Mouse (Mus musculus): ENCODE measurements at regions not wholly inside any gene's neighbourhood (a gene's known extent, or its start where the extent isn't known, plus 50 kb on each side); places are given as distances from the start of the nearest gene placed in this dataset.

DNA sequence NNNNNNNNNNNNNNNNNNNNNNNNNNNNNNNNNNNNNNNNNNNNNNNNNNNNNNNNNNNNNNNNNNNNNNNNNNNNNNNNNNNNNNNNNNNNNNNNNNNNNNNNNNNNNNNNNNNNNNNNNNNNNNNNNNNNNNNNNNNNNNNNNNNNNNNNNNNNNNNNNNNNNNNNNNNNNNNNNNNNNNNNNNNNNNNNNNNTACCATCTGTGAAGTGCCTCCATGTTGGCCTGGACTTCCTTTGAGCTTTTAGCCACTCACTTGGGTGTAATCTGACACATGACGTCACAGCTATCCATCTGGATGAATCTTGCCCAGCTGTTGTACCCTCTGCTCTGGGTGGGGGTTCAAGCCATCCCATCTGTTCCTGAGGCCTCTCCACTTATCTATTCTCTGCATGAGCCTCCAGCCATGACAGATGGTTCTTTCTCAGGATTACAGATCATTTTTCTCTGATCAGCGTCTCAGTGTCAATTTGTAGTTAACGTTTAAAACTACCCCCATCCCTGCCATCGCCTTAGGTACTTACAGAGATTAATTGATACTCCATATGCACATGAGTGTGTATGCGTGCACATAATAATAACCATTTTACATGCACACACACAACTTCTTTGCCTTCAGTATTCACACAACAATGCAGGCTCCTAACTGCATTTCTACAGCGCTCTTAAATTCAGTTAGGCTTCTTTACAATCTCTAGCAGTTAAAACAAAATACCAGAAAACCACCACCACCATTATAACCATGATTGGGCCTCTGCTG, 194.0 kb upstream of the Egfl6 start:
- H3K4me3 ChIP-seq (ENCODE audit: insufficient read depth, low read length): no peak overlapping the region
- no peak overlapping the region for H3K27ac ChIP-seq (ENCODE audit: insufficient read depth, low read length)
- H3K4me1 ChIP-seq (ENCODE audit: control insufficient read depth, insufficient read depth, low read length): no peaks in the 10 kb centered on the region
- no peak for TF ChIP-seq POLR2A (IDR thresholded peaks at IDR 0.05; ENCODE audit: low read depth, low read length)
- no peak for TF ChIP-seq CTCF (IDR thresholded peaks at IDR 0.05; ENCODE audit: borderline replicate concordance, insufficient read depth, low read length)

DNA sequence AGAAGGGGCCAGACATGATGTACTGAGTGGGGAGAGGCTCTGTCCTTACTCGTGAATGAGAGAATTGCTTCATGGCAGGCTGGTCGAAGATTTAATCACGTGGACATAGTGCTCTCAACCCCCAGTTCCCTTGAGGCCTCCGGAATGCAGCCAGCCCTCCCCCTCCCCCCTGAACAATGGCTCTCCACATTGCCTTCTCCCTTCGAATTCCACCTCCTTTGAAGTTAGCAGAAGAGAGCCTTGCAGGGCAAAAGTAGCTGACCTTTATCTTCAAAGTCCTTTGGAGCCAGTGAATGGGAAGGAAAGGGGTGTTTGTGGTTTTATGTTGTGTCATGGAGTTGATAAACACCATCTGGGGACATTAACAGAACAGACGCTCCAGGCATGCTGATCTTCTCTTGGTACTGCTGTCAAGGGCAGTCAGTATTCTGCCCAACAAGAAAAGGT, 187.9 kb upstream of the Egfl6 start:
- TF ChIP-seq CTCF (IDR thresholded peaks at IDR 0.05; ENCODE audit: borderline replicate concordance, insufficient read depth, low read length) (no peak), POLR2A (IDR thresholded peaks at IDR 0.05; ENCODE audit: low read depth, low read length) (no peak)
- Histone ChIP-seq H3K4me1 (ENCODE audit: control insufficient read depth, insufficient read depth, low read length) (peaks cover 4% of the 10 kb centered on the region), H3K4me3 (ENCODE audit: insufficient read depth, low read length) (no peak overlapping the region), H3K27ac (ENCODE audit: insufficient read depth, low read length) (no peak overlapping the region)

DNA sequence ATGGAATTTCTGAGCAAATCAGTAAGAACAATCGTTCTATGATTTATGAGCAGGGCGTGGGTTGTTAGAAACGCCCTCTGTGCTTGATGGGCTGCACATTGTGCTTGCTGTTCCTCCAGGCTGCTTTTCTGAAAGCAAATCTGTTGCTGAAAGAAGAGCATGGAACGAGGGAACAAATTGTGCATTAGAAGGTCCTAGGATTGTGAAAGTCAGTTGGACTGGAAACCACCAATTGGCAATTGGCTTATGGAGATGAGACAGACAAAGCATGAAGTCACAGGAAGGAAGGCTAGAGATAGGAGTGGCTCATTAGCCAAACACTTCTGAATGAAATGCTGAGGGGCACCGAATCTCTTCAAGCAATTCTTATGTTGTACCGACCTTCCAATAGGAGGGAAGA, 181.5 kb upstream of the Egfl6 start:
- H3K4me3 ChIP-seq (ENCODE audit: insufficient read depth, low read length): no peak overlapping the region
- no peak overlapping the region for H3K27ac ChIP-seq (ENCODE audit: insufficient read depth, low read length)
- H3K4me1 ChIP-seq (ENCODE audit: control insufficient read depth, insufficient read depth, low read length): peaks cover 4% of the 10 kb centered on the region; the same call in 1 of the 2 replicates
- TF ChIP-seq POLR2A (IDR thresholded peaks at IDR 0.05; ENCODE audit: low read depth, low read length) (no peak), CTCF (IDR thresholded peaks at IDR 0.05; ENCODE audit: borderline replicate concordance, insufficient read depth, low read length) (no peak)

DNA sequence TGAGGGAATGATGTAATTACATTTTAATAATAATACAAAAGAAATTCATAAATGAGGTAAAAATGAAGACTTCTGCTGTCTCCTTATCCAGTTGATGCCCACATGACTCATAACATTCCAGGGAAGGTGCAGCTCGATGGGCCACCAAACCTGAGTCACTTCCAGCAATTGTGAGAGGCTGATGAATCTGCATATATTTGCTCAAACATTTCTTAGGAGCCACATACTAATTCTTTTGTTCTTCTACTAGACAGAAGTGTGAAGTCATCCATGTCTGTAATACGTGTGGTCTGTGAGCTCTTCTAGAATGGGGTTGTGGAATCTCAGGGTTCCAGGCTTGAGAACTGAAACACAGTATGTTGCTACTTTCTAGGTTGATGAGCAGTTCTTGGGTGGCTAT, 180.1 kb upstream of the Egfl6 start:
- TF ChIP-seq CTCF (IDR thresholded peaks at IDR 0.05; ENCODE audit: borderline replicate concordance, insufficient read depth, low read length) (no peak), POLR2A (IDR thresholded peaks at IDR 0.05; ENCODE audit: low read depth, low read length) (no peak)
- Histone ChIP-seq H3K4me1 (ENCODE audit: control insufficient read depth, insufficient read depth, low read length) (peaks cover 4% of the 10 kb centered on the region; the same call in 1 of the 2 replicates), H3K4me3 (ENCODE audit: insufficient read depth, low read length) (no peak overlapping the region), H3K27ac (ENCODE audit: insufficient read depth, low read length) (no peak overlapping the region)

DNA sequence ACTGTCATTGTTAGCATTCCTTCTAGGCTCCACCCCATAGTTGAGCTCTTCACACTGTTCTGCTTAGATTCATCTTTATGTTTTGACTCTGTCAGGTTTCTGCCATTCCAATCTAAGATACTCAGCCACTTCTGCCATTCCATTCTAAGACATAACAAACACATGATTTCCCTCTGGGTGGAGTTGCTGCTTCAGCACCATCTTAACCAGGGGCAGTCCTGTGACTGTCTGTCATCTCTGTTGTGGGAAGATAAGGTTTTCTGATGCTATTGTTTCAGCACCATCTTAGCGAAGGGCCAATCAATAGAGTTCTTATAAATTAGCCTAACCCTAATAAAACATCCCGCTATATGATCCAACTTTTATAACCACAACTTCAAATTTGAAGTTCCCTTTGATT, 176.6 kb upstream of the Egfl6 start:
- TF ChIP-seq POLR2A (IDR thresholded peaks at IDR 0.05; ENCODE audit: low read depth, low read length) (no peak), CTCF (IDR thresholded peaks at IDR 0.05; ENCODE audit: borderline replicate concordance, insufficient read depth, low read length) (no peak)
- no peak overlapping the region for H3K27ac ChIP-seq (ENCODE audit: insufficient read depth, low read length)
- H3K4me1 ChIP-seq (ENCODE audit: control insufficient read depth, insufficient read depth, low read length): peaks cover 4% of the 10 kb centered on the region; the same call in 1 of the 2 replicates
- no peak overlapping the region for H3K4me3 ChIP-seq (ENCODE audit: insufficient read depth, low read length)

DNA sequence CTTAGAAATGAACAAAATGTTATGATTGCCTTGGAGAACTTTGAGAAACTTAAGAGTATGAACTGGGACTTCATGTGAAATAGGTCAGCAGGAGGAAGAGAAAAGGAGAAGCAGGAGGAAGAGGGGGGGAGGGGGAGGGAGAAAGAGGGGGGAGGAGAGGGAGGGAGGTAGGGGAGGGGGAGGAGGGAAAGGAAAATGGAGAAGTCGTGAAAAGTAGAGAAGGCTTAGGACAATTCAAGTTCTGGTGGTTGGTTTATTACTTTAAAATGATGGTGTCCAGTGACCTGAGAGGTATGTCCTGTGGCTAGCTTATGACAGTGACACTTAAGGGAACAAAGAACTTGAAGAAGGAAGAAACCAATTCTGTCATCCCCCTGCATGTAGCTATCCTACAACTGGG, 171.6 kb upstream of the Egfl6 start:
- TF ChIP-seq CTCF (IDR thresholded peaks at IDR 0.05; ENCODE audit: borderline replicate concordance, insufficient read depth, low read length) (no peak), POLR2A (IDR thresholded peaks at IDR 0.05; ENCODE audit: low read depth, low read length) (no peak)
- H3K4me1 ChIP-seq (ENCODE audit: control insufficient read depth, insufficient read depth, low read length): no peaks in the 10 kb centered on the region
- no peak overlapping the region for H3K27ac ChIP-seq (ENCODE audit: insufficient read depth, low read length)
- no peak overlapping the region for H3K4me3 ChIP-seq (ENCODE audit: insufficient read depth, low read length)

DNA sequence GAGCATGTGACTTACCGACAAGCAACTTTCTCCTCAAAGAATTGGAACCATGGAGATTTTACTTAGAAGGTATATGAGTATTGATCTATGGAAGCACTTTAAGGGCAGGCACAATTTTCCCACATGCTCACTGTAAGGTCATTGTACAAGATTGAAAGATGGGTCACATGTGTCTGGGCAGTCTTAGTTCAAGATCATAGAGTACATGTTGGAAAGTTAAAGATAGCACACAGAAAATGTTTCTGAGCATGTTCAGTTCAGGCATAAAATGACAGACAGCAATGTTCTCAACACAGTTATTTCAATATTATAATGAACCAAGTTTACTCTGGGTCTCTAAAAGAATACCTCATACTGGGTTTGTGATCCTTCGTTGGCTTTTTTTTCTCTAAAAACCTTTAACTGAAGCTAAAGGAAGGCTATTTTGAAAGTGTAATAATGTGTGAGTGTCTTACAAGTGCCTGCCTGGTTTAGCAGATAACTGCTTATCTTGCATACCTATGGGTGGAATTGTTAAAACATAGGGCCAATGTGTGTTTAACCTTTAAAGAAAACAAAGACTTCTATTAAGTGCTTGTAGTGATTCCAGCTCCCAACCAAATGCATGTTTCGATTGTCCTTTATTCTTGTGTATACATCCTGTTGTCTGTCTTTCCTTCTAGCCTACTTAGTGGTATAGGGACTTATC, 169.6 kb upstream of the Egfl6 start:
- Histone ChIP-seq H3K4me1 (ENCODE audit: control insufficient read depth, insufficient read depth, low read length) (no peaks in the 10 kb centered on the region), H3K27ac (ENCODE audit: insufficient read depth, low read length) (no peak overlapping the region), H3K4me3 (ENCODE audit: insufficient read depth, low read length) (no peak overlapping the region)
- TF ChIP-seq POLR2A (IDR thresholded peaks at IDR 0.05; ENCODE audit: low read depth, low read length): no peak
- no peak for TF ChIP-seq CTCF (IDR thresholded peaks at IDR 0.05; ENCODE audit: borderline replicate concordance, insufficient read depth, low read length)

DNA sequence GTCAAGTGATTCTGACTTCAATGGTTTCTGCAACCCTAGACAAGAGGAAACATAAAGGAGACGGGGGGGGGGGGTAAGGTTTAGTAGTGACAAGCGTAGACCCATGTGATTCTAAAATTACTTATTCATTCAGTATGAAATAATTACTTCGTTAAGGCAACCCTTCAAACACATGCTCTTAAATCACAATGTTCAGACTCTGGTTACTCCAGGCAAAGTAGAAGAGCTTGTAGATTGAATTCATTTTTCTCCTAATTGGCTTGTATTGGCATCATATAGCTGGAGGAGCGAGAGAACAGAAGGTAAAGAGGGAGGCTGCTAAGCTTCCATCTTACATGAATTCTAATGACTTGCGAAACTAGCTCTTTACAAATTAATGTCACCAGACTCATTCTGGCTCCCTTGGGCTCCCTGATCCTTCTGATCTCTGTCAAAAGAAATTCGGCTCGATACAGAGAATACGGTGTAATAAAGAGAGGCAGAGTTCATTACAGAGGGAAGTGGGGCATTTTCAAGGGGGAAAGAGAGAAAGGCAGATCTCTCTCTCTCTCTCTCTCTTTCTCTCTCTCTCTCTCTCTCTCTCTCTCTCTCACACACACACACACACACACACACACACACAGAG, 163.6 kb upstream of the Egfl6 start:
- no peak overlapping the region for H3K4me3 ChIP-seq (ENCODE audit: insufficient read depth, low read length)
- no peak overlapping the region for H3K27ac ChIP-seq (ENCODE audit: insufficient read depth, low read length)
- no peaks in the 10 kb centered on the region for H3K4me1 ChIP-seq (ENCODE audit: control insufficient read depth, insufficient read depth, low read length)
- TF ChIP-seq POLR2A (IDR thresholded peaks at IDR 0.05; ENCODE audit: low read depth, low read length) (no peak), CTCF (IDR thresholded peaks at IDR 0.05; ENCODE audit: borderline replicate concordance, insufficient read depth, low read length) (no peak)

DNA sequence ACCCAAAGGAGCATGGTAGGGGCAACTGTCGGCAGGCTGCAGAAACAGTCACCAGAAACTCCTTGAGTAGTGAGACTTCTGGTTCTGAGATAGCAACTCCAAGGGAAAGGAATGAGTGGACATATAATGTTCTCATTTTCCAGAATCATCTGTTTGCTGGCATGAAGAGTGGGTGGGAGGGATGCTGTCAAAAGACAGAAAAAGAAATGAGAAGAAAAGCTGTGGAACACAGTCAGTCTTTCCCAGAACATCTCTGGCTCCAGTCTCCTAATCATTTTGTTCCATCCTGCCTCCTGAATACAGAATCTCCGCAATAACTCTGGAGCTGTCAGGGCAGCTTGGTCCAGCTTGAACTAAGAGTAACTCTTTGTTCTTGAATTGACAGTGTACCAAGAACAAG, 145.8 kb upstream of the Egfl6 start:
- Histone ChIP-seq H3K4me3 (ENCODE audit: insufficient read depth, low read length) (no peak overlapping the region), H3K27ac (ENCODE audit: insufficient read depth, low read length) (no peak overlapping the region), H3K4me1 (ENCODE audit: control insufficient read depth, insufficient read depth, low read length) (no peaks in the 10 kb centered on the region)
- TF ChIP-seq CTCF (IDR thresholded peaks at IDR 0.05; ENCODE audit: borderline replicate concordance, insufficient read depth, low read length) (no peak), POLR2A (IDR thresholded peaks at IDR 0.05; ENCODE audit: low read depth, low read length) (no peak)

DNA sequence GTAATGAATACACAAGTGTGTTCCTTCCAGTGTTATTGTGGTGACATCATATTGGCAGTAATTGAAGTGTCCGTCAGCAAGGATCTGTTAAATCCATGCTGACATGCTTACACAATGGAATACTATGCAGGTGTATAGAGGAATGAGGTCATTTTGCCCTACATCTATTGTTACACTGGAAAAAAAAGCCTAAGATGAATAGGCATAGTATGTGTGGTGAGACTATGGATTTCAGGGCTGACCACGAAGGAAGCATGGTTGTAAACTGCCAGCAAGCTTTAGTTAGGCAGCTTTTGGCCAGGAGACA, 143.1 kb upstream of the Egfl6 start:
- TF ChIP-seq CTCF (IDR thresholded peaks at IDR 0.05; ENCODE audit: borderline replicate concordance, insufficient read depth, low read length) (no peak), POLR2A (IDR thresholded peaks at IDR 0.05; ENCODE audit: low read depth, low read length) (no peak)
- H3K4me1 ChIP-seq (ENCODE audit: control insufficient read depth, insufficient read depth, low read length): no peaks in the 10 kb centered on the region
- no peak overlapping the region for H3K27ac ChIP-seq (ENCODE audit: insufficient read depth, low read length)
- H3K4me3 ChIP-seq (ENCODE audit: insufficient read depth, low read length): no peak overlapping the region
